Mouse (Mus musculus) retina, adult 2 months (tissue): Measurements from ENCODE around the gene Rnf10.

ENCODE experiments used
- DNase-seq: peaks from one replicate; pipeline ENCODE4 v3.0.0-alpha.2; 2012; ENCODE audit warnings: low read depth, low spot score

Gene Rnf10

GRCm38 (mm10) chr5:115235323-115235771 lies 37.4 kb downstream of the Rnf10 start:
- no peak for DNase-seq

DNA sequence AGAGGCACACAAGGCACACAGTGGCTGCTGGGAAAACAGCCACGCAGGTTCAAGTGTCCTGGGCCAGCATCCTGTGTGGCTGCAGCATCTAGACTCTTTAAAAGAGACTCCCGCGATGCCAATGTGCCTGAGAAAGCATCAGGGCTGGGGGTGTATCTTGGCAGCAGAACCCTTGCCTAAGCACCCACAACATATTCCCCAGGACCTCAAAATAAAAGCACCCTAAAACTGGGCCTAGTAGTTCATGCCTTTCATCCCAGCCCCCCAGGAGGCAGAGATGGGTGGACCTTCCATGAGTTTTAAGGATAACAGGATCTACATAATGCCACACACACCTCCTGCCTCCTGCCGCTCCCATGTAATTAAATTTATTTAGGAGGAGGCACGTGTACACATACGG lies 38.2 kb downstream of the Rnf10 start:
- no peak for DNase-seq

- no peak for DNase-seq
Measured at GRCm38 (mm10) chr5:115233031-115233780, 39.5 kb downstream of the Rnf10 start.

GRCm38 (mm10) chr5:115232516-115232915 lies 40.2 kb downstream of the Rnf10 start:
- DNase-seq: no peak

DNA sequence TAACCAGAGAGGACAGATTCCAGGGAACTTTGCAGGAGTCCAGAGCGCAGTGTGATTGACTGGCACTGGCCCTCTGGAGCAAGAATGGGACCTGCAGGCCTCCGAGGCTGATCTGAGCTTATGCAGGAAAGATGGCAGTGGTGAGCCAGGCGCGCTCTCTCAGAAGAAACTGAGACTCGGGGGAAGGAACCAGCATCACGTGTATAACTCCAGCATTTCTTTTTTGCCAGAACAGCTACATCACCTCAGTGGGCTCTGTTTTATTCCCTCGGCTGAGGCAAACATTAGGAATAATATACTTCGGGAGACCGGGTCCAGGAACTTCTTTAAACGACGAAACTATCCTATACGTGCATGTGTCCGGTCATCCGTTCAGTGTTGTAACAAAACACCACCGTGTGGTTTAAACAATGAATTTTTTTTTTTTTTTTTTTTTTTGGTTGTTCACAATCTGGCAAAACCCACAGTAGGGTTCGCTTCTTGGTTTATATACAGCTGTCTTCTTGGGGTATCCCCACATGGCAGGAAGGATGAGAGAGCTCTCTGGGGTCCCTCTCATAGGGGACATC lies 41.1 kb downstream of the Rnf10 start:
- DNase-seq: no peak

GRCm38 (mm10) chr5:115230830-115231551 lies 41.7 kb downstream of the Rnf10 start:
- no peak for DNase-seq

GRCm38 (mm10) chr5:115222485-115222884 lies 50.2 kb downstream of the Rnf10 start:
- no peak for DNase-seq

GRCm38 (mm10) chr5:115220931-115221640 lies 51.6 kb downstream of the Rnf10 start:
- no peak for DNase-seq

GRCm38 (mm10) chr5:115217998-115218397 lies 54.7 kb downstream of the Rnf10 start:
- no peak for DNase-seq

- no peak for DNase-seq
Measured at GRCm38 (mm10) chr5:115215273-115216185, 57.2 kb downstream of the Rnf10 start.

GRCm38 (mm10) chr5:115214864-115215263 lies 57.8 kb downstream of the Rnf10 start:
- no peak for DNase-seq

DNA sequence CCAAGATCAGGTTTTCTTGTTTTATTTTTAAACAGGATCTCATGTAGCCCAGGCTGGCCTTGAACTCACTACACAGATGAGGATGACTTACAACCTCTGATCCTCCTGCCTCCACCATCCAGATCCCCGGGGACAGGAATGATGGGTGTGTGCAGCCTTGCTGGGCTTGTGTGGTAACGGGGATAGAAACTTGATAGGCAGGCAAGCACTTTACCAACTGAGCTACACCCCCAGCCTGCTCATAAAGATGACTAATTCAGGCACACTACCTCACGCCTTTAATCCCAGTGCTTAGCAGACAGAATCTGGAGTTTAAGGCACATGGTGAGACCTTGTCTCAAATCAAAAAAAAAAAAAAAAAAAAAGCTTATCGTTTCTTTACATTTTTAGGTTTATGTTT lies 59.8 kb downstream of the Rnf10 start:
- DNase-seq: no peak

DNA sequence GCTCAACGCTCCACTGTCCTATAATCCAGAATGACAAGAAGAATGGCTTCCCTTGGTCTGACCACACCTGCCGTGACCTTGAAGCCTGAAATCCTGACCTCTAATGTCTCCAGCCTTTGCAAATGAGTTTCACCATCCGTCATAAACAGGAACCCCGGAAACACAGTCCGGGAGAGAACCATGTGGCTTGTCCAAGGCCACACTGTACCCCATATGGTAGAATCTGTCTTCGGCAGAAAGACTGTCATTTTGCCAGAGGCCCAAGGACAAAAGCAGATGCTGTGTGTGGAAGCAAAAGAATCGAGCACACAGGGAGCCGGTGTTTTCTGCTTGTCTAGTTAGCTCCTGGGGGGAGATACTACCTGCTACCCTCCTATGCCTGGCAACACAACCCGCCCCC lies 60.2 kb downstream of the Rnf10 start:
- no peak for DNase-seq

DNA sequence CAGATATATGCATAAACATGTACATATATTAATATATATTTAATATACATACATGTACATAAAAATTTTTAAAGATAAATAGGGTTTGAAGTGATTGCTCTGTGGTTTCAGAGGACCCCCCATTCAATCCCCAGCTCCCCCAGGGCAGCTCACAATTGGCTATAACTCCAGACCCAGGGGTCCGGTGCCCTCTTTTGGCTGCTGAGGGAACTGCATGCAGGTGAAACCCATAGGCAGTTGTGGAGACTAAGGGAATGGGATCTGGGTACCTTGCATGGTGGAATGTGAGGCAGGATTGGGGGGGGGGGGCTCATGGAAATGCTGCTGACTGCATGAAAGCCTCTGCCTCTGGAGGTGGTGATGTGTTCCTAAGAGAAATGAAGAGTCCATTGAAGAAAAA lies 62.3 kb downstream of the Rnf10 start:
- no peak for DNase-seq

DNA sequence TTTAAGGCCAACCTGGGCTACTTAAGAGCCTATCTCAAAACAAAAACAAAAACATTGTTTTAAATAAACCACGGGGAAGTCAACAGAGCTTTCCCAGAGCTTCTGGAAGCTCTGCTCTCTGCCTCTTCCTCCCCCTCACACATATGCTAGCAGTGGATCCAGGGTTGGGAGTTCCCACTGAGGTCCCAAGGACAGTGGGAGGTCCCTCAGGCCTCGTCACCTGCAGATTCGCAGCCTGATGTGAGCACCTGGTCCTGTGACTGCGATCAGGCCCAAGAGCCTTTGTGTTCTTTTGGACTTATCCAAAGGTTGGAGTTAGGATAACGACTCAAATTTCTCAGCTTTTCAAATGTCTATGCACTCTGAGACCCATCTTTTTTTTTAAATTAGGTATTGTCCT lies 64.1 kb downstream of the Rnf10 start:
- no peak for DNase-seq

- DNase-seq: no peak
Measured at GRCm38 (mm10) chr5:115207892-115208291, 64.8 kb downstream of the Rnf10 start.

DNA sequence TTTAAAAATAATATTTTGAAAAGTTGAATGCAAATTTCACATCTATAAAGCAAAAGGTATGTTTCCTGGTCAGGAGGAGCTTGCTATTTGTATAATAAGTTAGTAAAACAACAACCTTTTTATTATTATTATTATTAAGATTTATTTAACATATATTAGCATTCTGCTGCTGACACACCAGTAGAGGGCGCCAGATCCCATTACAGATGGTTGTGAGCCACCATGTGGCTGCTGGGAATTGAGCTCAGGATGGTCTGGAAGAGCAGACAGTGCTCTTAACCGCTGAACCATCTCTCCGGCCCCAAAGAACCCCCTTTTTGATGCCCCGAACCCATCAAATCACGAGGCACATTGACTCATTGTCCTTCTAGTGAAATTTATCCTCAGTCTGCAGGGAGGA lies 65.5 kb downstream of the Rnf10 start:
- no peak for DNase-seq

DNA sequence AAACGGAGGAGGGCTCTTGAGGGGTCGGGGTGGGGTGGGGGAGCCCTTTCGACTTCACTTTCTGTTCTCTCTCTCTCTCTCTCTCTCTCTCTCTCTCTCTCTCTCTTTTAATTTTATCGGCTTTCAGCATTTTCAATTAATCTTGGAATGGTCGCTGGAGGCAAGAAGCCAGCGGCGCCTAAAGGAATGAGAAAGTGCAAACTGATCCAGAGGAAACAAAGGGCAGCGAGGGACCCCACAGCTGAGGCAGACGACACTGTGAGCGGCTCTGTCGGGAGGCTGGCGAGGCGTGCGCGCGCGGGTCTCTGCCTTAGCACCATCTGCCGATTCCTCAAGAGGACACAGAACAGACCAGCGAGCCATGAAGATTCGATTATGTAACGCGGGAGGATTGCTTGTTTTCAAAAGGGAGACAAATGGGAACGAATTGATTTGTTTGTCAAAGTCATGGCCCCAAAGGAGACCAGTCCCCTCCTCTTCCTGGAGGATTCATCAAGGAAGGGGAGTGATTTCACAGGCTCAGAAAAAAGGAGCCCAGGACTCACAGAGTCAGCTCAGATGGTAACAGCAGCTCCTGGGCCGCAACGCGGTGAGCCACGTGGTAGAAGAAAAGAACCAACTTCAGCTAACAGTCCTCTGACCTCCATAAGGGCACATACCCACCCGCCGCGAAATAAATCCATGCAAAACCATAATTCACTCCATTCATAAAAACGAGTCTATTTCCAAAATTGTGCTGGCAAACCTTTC lies 68.0 kb downstream of the Rnf10 start:
- no peak for DNase-seq

DNA sequence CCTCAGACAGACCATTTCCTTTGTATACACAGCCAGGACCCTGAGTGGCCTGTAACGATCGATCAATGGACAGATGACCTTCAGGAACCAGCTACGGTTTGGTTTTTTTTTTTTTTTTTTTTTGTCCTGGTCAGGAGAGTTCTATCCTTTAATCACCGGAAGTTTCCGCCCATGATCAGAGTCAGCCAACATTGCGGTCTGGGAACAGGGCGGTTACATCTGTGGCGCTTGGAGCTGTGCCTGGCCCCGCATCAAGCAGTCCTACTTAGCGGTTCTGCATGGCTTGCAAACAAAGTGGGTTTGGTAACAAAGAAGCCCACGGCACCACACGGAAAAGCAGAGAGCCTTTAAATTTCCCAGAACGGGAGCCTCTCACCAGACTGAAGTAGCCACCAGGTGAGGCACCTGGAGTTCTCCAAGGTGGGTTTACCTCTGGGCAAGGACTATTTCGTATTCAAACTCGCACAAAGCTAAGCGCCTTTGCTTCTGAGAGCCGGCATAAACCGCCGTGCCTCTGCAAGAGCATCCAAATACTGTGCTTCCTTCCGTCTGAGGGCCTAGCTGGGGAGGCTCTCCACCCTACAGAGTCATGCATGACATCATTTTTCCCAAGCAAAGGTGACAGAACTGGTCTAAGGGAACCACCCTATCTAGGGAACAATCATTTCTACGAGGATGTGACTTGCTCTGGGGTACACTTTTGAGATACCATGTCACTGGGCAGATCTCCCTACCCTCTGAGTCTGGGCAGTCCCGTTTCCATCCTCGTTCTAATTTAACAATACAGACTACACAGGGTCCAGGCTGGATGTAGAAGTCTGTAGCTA lies 68.8 kb downstream of the Rnf10 start:
- no peak for DNase-seq
